Mouse (Mus musculus) common myeloid progenitor, adult 5-6 weeks (primary cell): ENCODE results near the gene Krt23. TPM values are rescaled to one million over a fixed set of nuclear protein-coding genes. Genes with fewer than 3 reads are reported as not detected.

Experiments used
- ATAC-seq: replicated peaks from 2 replicates; pipeline ENCODE4 v1.8.0; 2016; ENCODE audit warnings: low read depth, mild to moderate bottlenecking, moderate TSS enrichment, inconsistent platforms; ENCODE audit not compliant: poor library complexity, severe bottlenecking
- total RNA-seq: library from RNA; stranded (forward); fragments of 200-1000, 187-1606 nt; gene quantifications from 2 replicates; pipeline ENCODE4 v1.2.3, GENCODE M21; 2017

The Krt23 gene
- total RNA-seq, 1 experiment from 2014 or later = not detected

- no peak for ATAC-seq
Measured at GRCm38 (mm10) chr11:99458887-99459286, 34.0 kb downstream of the Krt23 start.

- ATAC-seq = no peak
Measured at GRCm38 (mm10) chr11:99454759-99455158, 38.2 kb downstream of the Krt23 start.

- ATAC-seq = no peak
Measured at GRCm38 (mm10) chr11:99454044-99454443, 38.9 kb downstream of the Krt23 start.

GRCm38 (mm10) chr11:99448769-99449168 is 44.2 kb downstream of the Krt23 start:
- no peak for ATAC-seq

- no peak for ATAC-seq
Measured at GRCm38 (mm10) chr11:99441220-99441619, 51.7 kb downstream of the Krt23 start.

- no peak for ATAC-seq
Measured at GRCm38 (mm10) chr11:99439465-99439864, 53.5 kb downstream of the Krt23 start.

- ATAC-seq = no peak
Measured at GRCm38 (mm10) chr11:99437972-99438371, 55.0 kb downstream of the Krt23 start, which contains the start of gene Krt20. Gene Krt20, minus strand, starts transcription at chr11:99438150.

- no peak for ATAC-seq
Measured at GRCm38 (mm10) chr11:99436625-99437024, 56.3 kb downstream of the Krt23 start.

- no peak for ATAC-seq
Measured at GRCm38 (mm10) chr11:99430670-99431069, 62.3 kb downstream of the Krt23 start.

Other genes with a start within 250 kb of the Krt23 start
- gene Krt222, start 249.1 kb downstream of the Krt23 start, total RNA-seq = not detected in 2 replicates
- not detected in 2 replicates for gene Krt24, start 207.9 kb downstream of the Krt23 start, total RNA-seq
- not detected in 2 replicates for gene Krt25, start 170.2 kb downstream of the Krt23 start, total RNA-seq
- not detected in 2 replicates for gene Krt26, start 155.2 kb downstream of the Krt23 start, total RNA-seq
- gene Krt27, start 142.0 kb downstream of the Krt23 start, total RNA-seq = not detected in 2 replicates
- gene Krt28, start 118.2 kb downstream of the Krt23 start, total RNA-seq = not detected in 2 replicates
- gene Krt10, start 103.8 kb downstream of the Krt23 start, total RNA-seq = 0.50 TPM in 1 of 2 replicates, not detected in the other
- not detected in 2 replicates for gene Krt12, start 70.9 kb downstream of the Krt23 start, total RNA-seq
- not detected in 2 replicates for gene Krt20, start 55.0 kb downstream of the Krt23 start, total RNA-seq
- not detected in 2 replicates for gene Krt39, start 28.2 kb upstream of the Krt23 start, total RNA-seq
- gene Krt40, start 50.0 kb upstream of the Krt23 start, total RNA-seq = not detected in 2 replicates
- gene Krtap3-3, start 57.7 kb upstream of the Krt23 start, total RNA-seq = not detected in 2 replicates
- not detected in 2 replicates for gene Krtap3-2, start 63.7 kb upstream of the Krt23 start, total RNA-seq
- not detected in 2 replicates for gene Gm11939, start 66.3 kb upstream of the Krt23 start, total RNA-seq
- not detected in 2 replicates for gene Krtap3-1, start 73.5 kb upstream of the Krt23 start, total RNA-seq
- not detected in 2 replicates for gene Krtap1-5, start 87.9 kb upstream of the Krt23 start, total RNA-seq
- gene Krtap1-4, start 90.5 kb upstream of the Krt23 start, total RNA-seq = not detected in 2 replicates
- not detected in 2 replicates for gene Krtap1-3, start 98.2 kb upstream of the Krt23 start, total RNA-seq
- not detected in 2 replicates for gene Krtap9-3, start 105.0 kb upstream of the Krt23 start, total RNA-seq
- not detected in 2 replicates for gene Gm11938, start 110.2 kb upstream of the Krt23 start, total RNA-seq
- not detected in 2 replicates for gene Gm11937, start 117.1 kb upstream of the Krt23 start, total RNA-seq
- not detected in 2 replicates for gene Krtap2-4, start 121.7 kb upstream of the Krt23 start, total RNA-seq
- gene Gm11562, start 127.3 kb upstream of the Krt23 start, total RNA-seq = not detected in 2 replicates
- not detected in 2 replicates for gene Krtap4-1, start 135.1 kb upstream of the Krt23 start, total RNA-seq
- gene Krtap4-2, start 141.9 kb upstream of the Krt23 start, total RNA-seq = not detected in 2 replicates
- not detected in 2 replicates for gene Krtap4-7, start 151.0 kb upstream of the Krt23 start, total RNA-seq
- not detected in 2 replicates for gene Gm11555, start 157.1 kb upstream of the Krt23 start, total RNA-seq
- gene Gm11563, start 165.8 kb upstream of the Krt23 start, total RNA-seq = not detected in 2 replicates
- not detected in 2 replicates for gene Krtap4-6, start 172.8 kb upstream of the Krt23 start, total RNA-seq
- gene Gm14190, start 197.6 kb upstream of the Krt23 start, total RNA-seq = not detected in 2 replicates
- gene Gm14180, start 241.2 kb upstream of the Krt23 start, total RNA-seq = not detected in 2 replicates